Mouse (Mus musculus): ENCODE measurements around the gene Nap1l3. TPM values are rescaled to one million over a fixed set of nuclear protein-coding genes. Genes with fewer than 3 reads are reported as not detected.

The Nap1l3 gene
- total RNA-seq (2021) = 10 to 100 TPM; 38.4 to 42.4 TPM
- long read RNA-seq, experiment 1, transcript Nap1l3-201 (1 exons, 2,837 nt) = major isoform, 34 of 34 reads
- long read RNA-seq, experiment 1, partial matches to known transcripts = 0 of 34 reads
- long read RNA-seq, experiment 1, other reads (novel, unspliced or antisense) = 0 of 34 reads
- long read RNA-seq, experiment 2, transcript Nap1l3-201 (1 exons, 2,837 nt) = major isoform, 34 of 35 reads
- long read RNA-seq, experiment 2, partial matches to known transcripts = 0 of 35 reads
- long read RNA-seq, experiment 2, other reads (novel, unspliced or antisense) = 1 of 35 reads

- peak within 1 kb of the TSS; percentile 66 for H3K4me3 ChIP-seq
- TF ChIP-seq CTCF (conservative IDR thresholded peaks at IDR 0.05) = no peak
- DNase-seq (ENCODE audit: low spot score in 2 of 2) = peak; percentile 62 to 88
- peak within 1 kb of the TSS; percentile 88 for H3K27ac ChIP-seq
These were observed at the start of gene Nap1l3 for GRCm38 (mm10) chrX:122396781-122397581. Nap1l3 (minus strand) TSS chrX:122397401.

- TF ChIP-seq CTCF (conservative IDR thresholded peaks at IDR 0.05) = no peak
- DNase-seq (ENCODE audit: low spot score in 2 of 2) = no peak
- H3K27ac ChIP-seq = peak overlapping the region; percentile 79
- peak overlapping the region; percentile 66 for H3K4me3 ChIP-seq
These were observed 451 bp upstream of the Nap1l3 start for GRCm38 (mm10) chrX:122397652-122398051.
